Comparison of ENCODE assay signal across 24 mouse cellular contexts in the genomic region with DNA sequence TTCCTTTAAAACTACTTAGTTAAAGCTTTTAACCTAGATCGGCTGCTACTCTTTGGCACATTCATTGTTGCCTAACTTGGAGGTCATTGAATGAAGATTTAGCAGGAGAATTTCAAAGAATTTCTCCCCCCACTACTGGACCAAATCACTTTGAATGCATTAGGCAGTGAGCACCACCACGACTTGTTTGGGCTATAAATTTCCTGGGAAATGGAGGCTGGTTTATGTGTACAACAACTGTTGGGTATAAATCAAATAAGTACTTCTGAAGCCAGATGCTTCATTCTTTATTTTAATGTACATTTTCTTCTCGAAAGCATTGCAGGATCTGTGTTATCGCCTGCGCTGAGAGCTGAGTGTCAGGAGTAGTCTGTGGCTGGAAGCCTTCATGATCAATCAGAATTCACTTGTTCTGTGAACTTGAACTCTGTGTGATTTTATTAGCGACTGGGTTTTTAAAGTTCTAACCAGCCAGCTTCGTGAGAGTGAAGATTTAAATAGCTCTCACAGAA.
A peak's percentile ranks its signal among the peaks of the same experiment; 100 is the strongest.
DNase-seq lines count a peak whose midpoint lies in the region; ATAC-seq and TF ChIP-seq lines count a peak whose summit lies in the region.
"Had no signal": no experiment of that assay in that cellular context is flagged by ENCODE, and none has a peak within 500 bp of the region (broad histone marks: within the 10 kb centered on the region; RNA-seq: fewer than 3 reads in every experiment).

No protein-coding gene starts in this region.

- peak; percentile 88 for DNase-seq in kidney, postnatal 0 days (ENCODE audit: low spot score)
- DNase-seq in kidney, postnatal 25 days = no peak
- DNase-seq in hindlimb bud, embryonic 11.5 days (ENCODE audit: extremely low spot score, low read depth, low spot score) = peak; percentile 54
- DNase-seq in spleen, postnatal 10 days (ENCODE audit: low spot score in 2 of 2) = no peak
- no peak for DNase-seq in cerebellum, postnatal 14 days
- no peak for DNase-seq in heart, adult 2 months
- DNase-seq: adrenal gland, adult 8-10 months; cerebellum, adult 11 months; cerebellum, adult 9-10 months; forebrain, postnatal 0 days; gastrocnemius, postnatal 10 days; heart, postnatal 14 days; kidney, adult 9 months; right cerebral cortex, postnatal 4 days had no signal

- H3K4me2 ChIP-seq in kidney, postnatal 0 days (ENCODE audit: low read length) = no peak overlapping the region
- no peak overlapping the region for H3K4me2 ChIP-seq in limb, embryonic 15.5 days
- H3K4me2 ChIP-seq: forebrain, embryonic 12.5 days; intestine, embryonic 15.5 days; midbrain, embryonic 13.5 days had no signal

- no peaks in the 10 kb centered on the region for H3K9me3 ChIP-seq in kidney, postnatal 0 days (replicated peaks; ENCODE audit: low read length)
- no peaks in the 10 kb centered on the region for H3K9me3 ChIP-seq in limb, embryonic 15.5 days
- H3K9me3 ChIP-seq: forebrain, embryonic 12.5 days; hindbrain, embryonic 10.5 days; intestine, embryonic 15.5 days; midbrain, embryonic 13.5 days had no signal

- no peaks in the 10 kb centered on the region for H3K36me3 ChIP-seq in kidney, postnatal 0 days (ENCODE audit: insufficient read depth, low read length)
- no peaks in the 10 kb centered on the region for H3K36me3 ChIP-seq in limb, embryonic 15.5 days
- no peaks in the 10 kb centered on the region; the same call in 1 of the 2 replicates for H3K36me3 ChIP-seq in heart, adult 2 months (ENCODE audit: control insufficient read depth, insufficient read depth, low read length)
- H3K36me3 ChIP-seq: forebrain, embryonic 12.5 days; G1E; hindbrain, embryonic 10.5 days; intestine, embryonic 15.5 days; midbrain, embryonic 13.5 days had no signal

- intact Hi-C loops in heart, adult 2 months (cut with DNase I) = no loop called here

- TF ChIP-seq CTCF in kidney, postnatal 0 days (IDR thresholded peaks at IDR 0.05; ENCODE audit: low read depth) = no peak
- no peak for TF ChIP-seq CTCF in embryonic fibroblast, embryonic 13.5 days (IDR thresholded peaks at IDR 0.05; ENCODE audit: borderline replicate concordance, insufficient read depth, low read length)
- TF ChIP-seq CTCF in heart, adult 2 months (IDR thresholded peaks at IDR 0.05) = no peak

- H3K9ac ChIP-seq in kidney, postnatal 0 days (ENCODE audit: low read depth, low read length) = no peak overlapping the region
- no peak overlapping the region for H3K9ac ChIP-seq in limb, embryonic 15.5 days
- H3K9ac ChIP-seq in heart, adult 2 months (ENCODE audit: low read depth, low read length) = no peak overlapping the region
- H3K9ac ChIP-seq: forebrain, embryonic 12.5 days; forebrain, postnatal 0 days; intestine, embryonic 15.5 days; midbrain, embryonic 13.5 days had no signal

- no peak overlapping the region for H3K27ac ChIP-seq in kidney, postnatal 0 days
- H3K27ac ChIP-seq in embryonic fibroblast, embryonic 13.5 days (ENCODE audit: insufficient read depth, low read length) = peak overlapping the region; percentile 24; the same call in 1 of the 2 replicates
- H3K27ac ChIP-seq in limb, embryonic 15.5 days = no peak overlapping the region
- H3K27ac ChIP-seq in heart, adult 2 months = no peak overlapping the region
- H3K27ac ChIP-seq: forebrain, embryonic 12.5 days; hindbrain, embryonic 10.5 days; intestine, embryonic 15.5 days; left cerebral cortex, adult 2 months; midbrain, embryonic 13.5 days had no signal

- 0 out of 2 replicates have a peak, but pooled peaks cover 6% of the 10 kb centered on the region for H3K4me1 ChIP-seq in kidney, postnatal 0 days (replicated peaks; ENCODE audit: insufficient read depth, low read length)
- peaks cover 11% of the 10 kb centered on the region; the same call in 1 of the 2 replicates for H3K4me1 ChIP-seq in embryonic fibroblast, embryonic 13.5 days (ENCODE audit: control insufficient read depth, insufficient read depth, low read length)
- 0 out of 2 replicates have a peak, but pooled peaks cover 3% of the 10 kb centered on the region for H3K4me1 ChIP-seq in limb, embryonic 15.5 days
- H3K4me1 ChIP-seq in heart, adult 2 months (ENCODE audit: control insufficient read depth, insufficient read depth, low read length) = no peaks in the 10 kb centered on the region; the same call in 1 of the 2 replicates
- H3K4me1 ChIP-seq: forebrain, embryonic 12.5 days; hindbrain, embryonic 10.5 days; intestine, embryonic 15.5 days; megakaryocyte, embryonic 14.5 days; midbrain, embryonic 13.5 days had no signal

- H3K79me2 ChIP-seq in heart, adult 2 months (replicated peaks; ENCODE audit: control insufficient read depth, insufficient read depth, low read length) = no peaks in the 10 kb centered on the region

- no peaks in the 10 kb centered on the region for H3K27me3 ChIP-seq in kidney, postnatal 0 days (ENCODE audit: insufficient read depth, low read length)
- H3K27me3 ChIP-seq in limb, embryonic 15.5 days = no peaks in the 10 kb centered on the region
- no peaks in the 10 kb centered on the region for H3K27me3 ChIP-seq in heart, adult 2 months (ENCODE audit: control insufficient read depth, insufficient read depth, low read length)
- H3K27me3 ChIP-seq: forebrain, embryonic 12.5 days; intestine, embryonic 15.5 days; megakaryocyte, embryonic 14.5 days; midbrain, embryonic 13.5 days had no signal

- 34% methylated on average over 7 of the region's 7 CpGs for WGBS in kidney, postnatal 0 days
- 17% methylated on average over 7 of the region's 7 CpGs for WGBS in limb, embryonic 15.5 days
- 72% methylated on average over 7 of the region's 7 CpGs for WGBS in heart, adult 2 months

- TF ChIP-seq POLR2A in embryonic fibroblast, embryonic 13.5 days (IDR thresholded peaks at IDR 0.05; ENCODE audit: low read depth, low read length) = no peak
- no peak for TF ChIP-seq POLR2A in heart, adult 2 months (IDR thresholded peaks at IDR 0.05; ENCODE audit: insufficient read depth, low read depth, low read length)

- ATAC-seq in kidney, postnatal 0 days (replicated peaks; ENCODE audit: low FRiP score, low read depth) = peak; percentile 57
- ATAC-seq in limb, embryonic 15.5 days (ENCODE audit: insufficient number of reproducible peaks, low FRiP score, low TSS enrichment, low read depth) = 0 out of 2 replicates have a peak, but pooled peaks have one; percentile 44
- ATAC-seq: forebrain, postnatal 0 days; hindbrain, embryonic 16.5 days; intestine, embryonic 15.5 days; midbrain, embryonic 13.5 days had no signal

- TF ChIP-seq EP300 in heart, adult 2 months (IDR thresholded peaks at IDR 0.05; ENCODE audit: insufficient read depth, low read depth, low read length) = no peak

- no peak overlapping the region for H3K4me3 ChIP-seq in kidney, postnatal 0 days (replicated peaks; ENCODE audit: low read depth, low read length)
- no peak overlapping the region for H3K4me3 ChIP-seq in embryonic fibroblast, embryonic 13.5 days (ENCODE audit: insufficient read depth, low read length)
- H3K4me3 ChIP-seq in limb, embryonic 15.5 days = no peak overlapping the region
- H3K4me3 ChIP-seq in heart, adult 2 months = no peak overlapping the region
- H3K4me3 ChIP-seq: forebrain, embryonic 12.5 days; hindbrain, embryonic 10.5 days; intestine, embryonic 15.5 days; left cerebral cortex, adult 2 months; megakaryocyte, embryonic 14.5 days; midbrain, embryonic 13.5 days had no signal

Comparison
In these comparisons a context has a peak if more than half of its experiments do, and no peak if none do; other contexts are left out.
1. DNase-seq: peak in kidney, postnatal 0 days (single experiment) and hindlimb bud, embryonic 11.5 days (single experiment); none in kidney, postnatal 25 days (0 of 2), spleen, postnatal 10 days (0 of 2), cerebellum, postnatal 14 days (0 of 2) and heart, adult 2 months (0 of 2).